Mouse (Mus musculus) testis, adult 2 months (tissue): ENCODE measurements at regions not wholly inside any gene's neighbourhood (a gene's known extent, or its start where the extent isn't known, plus 50 kb on each side); places are given as distances from the start of the nearest gene placed in this dataset.

Experiments
- CTCF ChIP-seq: fragments of 200-500 bp; IDR thresholded peaks from 2 replicates; pipeline ENCODE4 v1.5.1; 2012; ENCODE audit warnings: low read depth, mild to moderate bottlenecking, inconsistent platforms, low read length, moderate library complexity; ENCODE audit not compliant: control insufficient read depth, insufficient read depth, insufficient replicate concordance
- POLR2A ChIP-seq: fragments of 200-500 bp; IDR thresholded peaks from 2 replicates; pipeline ENCODE4 v1.6.1; 2012; ENCODE audit warnings: low read depth, mild to moderate bottlenecking, inconsistent platforms, low read length, moderate library complexity; ENCODE audit not compliant: control insufficient read depth

- TF ChIP-seq CTCF, result no peak
- no peak for TF ChIP-seq POLR2A
These were observed 153.2 kb downstream of the Rbm19 start for GRCm38 (mm10) chr5:120269416-120269860.
